Mouse (Mus musculus) erythroid progenitor cell, adult 5-6 weeks (primary cell): ENCODE data around the gene Fgf22. TPM values are rescaled to one million over a fixed set of nuclear protein-coding genes. Genes with fewer than 3 reads are reported as not detected.

Experiments
- ATAC-seq: replicated peaks from 2 replicates; pipeline ENCODE4 v1.8.0; 2016; ENCODE audit warnings: moderate number of reproducible peaks, mild to moderate bottlenecking, moderate TSS enrichment, inconsistent platforms; ENCODE audit not compliant: poor library complexity, low FRiP score, severe bottlenecking
- total RNA-seq, 2 experiments: library from RNA; stranded (forward) in 1 of 2; stranded (reverse) in 1 of 2; fragments of 150-400 nt in 1 of 2; fragments of 186-747, 209-891 nt in 1 of 2; gene quantifications; 2 replicates each; pipeline versions ENCODE4 v1.2.3 to v1.2.4; 2015 to 2017; ENCODE audit warnings: low replicate concordance in 2 of 2

Fgf22 gene
- total RNA-seq, 2 experiments from 2014 or later, result not detected

DNA sequence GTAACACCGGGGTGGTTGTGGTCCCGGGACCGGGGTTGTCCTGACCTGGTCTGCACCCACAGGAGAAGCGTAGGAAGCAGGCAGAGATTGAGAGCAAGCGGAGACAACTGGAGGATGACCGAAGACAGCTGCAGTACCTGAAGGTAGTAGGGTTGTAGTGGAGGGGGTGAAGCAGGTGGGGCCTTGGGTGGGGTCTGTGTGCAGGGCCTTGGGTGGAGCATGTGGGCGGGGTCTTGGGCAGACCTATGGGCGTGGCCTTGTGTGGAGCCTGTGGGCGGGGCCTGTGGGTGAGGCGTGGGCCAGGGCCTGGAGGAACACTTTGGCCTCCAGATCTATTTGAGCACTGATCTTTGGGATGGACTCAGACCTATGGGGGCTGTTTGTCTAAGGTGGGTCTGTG, 52.1 kb downstream of the Fgf22 start:
- 0 out of 2 replicates have a peak, but pooled peaks have one; percentile 20 for ATAC-seq

GRCm38 (mm10) chr10:79807826-79808225, 53.0 kb downstream of the Fgf22 start:
- ATAC-seq, result no peak

Other genes starting within 250 kb of the Fgf22 start
Only the 30 nearest of the 33 such genes appear.
- gene Plpp2, start 221.3 kb upstream of the Fgf22 start, total RNA-seq (2015; ENCODE audit: low replicate concordance), result 2.5 TPM in 1 of 2 replicates, not detected in the other
- gene Plpp2, start 221.3 kb upstream of the Fgf22 start, total RNA-seq (2017; ENCODE audit: low replicate concordance), result not detected in 2 replicates
- gene Mier2, start 199.9 kb upstream of the Fgf22 start, total RNA-seq (2015; ENCODE audit: low replicate concordance), result not detected in 2 replicates
- gene Mier2, start 199.9 kb upstream of the Fgf22 start, total RNA-seq (2017; ENCODE audit: low replicate concordance), result 0.77 TPM in 1 of 2 replicates, not detected in the other
- not detected in 2 replicates for gene Theg, start 167.7 kb upstream of the Fgf22 start, total RNA-seq (2015; ENCODE audit: low replicate concordance)
- not detected in 2 replicates for gene Theg, start 167.7 kb upstream of the Fgf22 start, total RNA-seq (2017; ENCODE audit: low replicate concordance)
- not detected in 2 replicates for gene C2cd4c, start 141.1 kb upstream of the Fgf22 start, total RNA-seq (2015; ENCODE audit: low replicate concordance)
- gene C2cd4c, start 141.1 kb upstream of the Fgf22 start, total RNA-seq (2017; ENCODE audit: low replicate concordance), result not detected in 2 replicates
- not detected in 2 replicates for gene Shc2, start 117.2 kb upstream of the Fgf22 start, total RNA-seq (2015; ENCODE audit: low replicate concordance)
- gene Shc2, start 117.2 kb upstream of the Fgf22 start, total RNA-seq (2017; ENCODE audit: low replicate concordance), result not detected in 2 replicates
- not detected in 2 replicates for gene Odf3l2, start 109.3 kb upstream of the Fgf22 start, total RNA-seq (2015; ENCODE audit: low replicate concordance)
- gene Odf3l2, start 109.3 kb upstream of the Fgf22 start, total RNA-seq (2017; ENCODE audit: low replicate concordance), result not detected in 2 replicates
- gene Madcam1, start 90.5 kb upstream of the Fgf22 start, total RNA-seq (2015; ENCODE audit: low replicate concordance), result not detected in 2 replicates
- gene Madcam1, start 90.5 kb upstream of the Fgf22 start, total RNA-seq (2017; ENCODE audit: low replicate concordance), result not detected in 2 replicates
- gene Tpgs1, start 85.7 kb upstream of the Fgf22 start, total RNA-seq (2015; ENCODE audit: low replicate concordance), result 12.2 and 15.9 TPM in 2 replicates
- 1.9 and 8.3 TPM in 2 replicates for gene Tpgs1, start 85.7 kb upstream of the Fgf22 start, total RNA-seq (2017; ENCODE audit: low replicate concordance)
- 42.2 and 66.7 TPM in 2 replicates for gene Cdc34, start 72.9 kb upstream of the Fgf22 start, total RNA-seq (2015; ENCODE audit: low replicate concordance)
- 82.7 and 87.2 TPM in 2 replicates for gene Cdc34, start 72.9 kb upstream of the Fgf22 start, total RNA-seq (2017; ENCODE audit: low replicate concordance)
- not detected in 2 replicates for gene Gzmm, start 66.1 kb upstream of the Fgf22 start, total RNA-seq (2015; ENCODE audit: low replicate concordance)
- gene Gzmm, start 66.1 kb upstream of the Fgf22 start, total RNA-seq (2017; ENCODE audit: low replicate concordance), result not detected in 2 replicates
- gene Bsg, start 50.6 kb upstream of the Fgf22 start, total RNA-seq (2015; ENCODE audit: low replicate concordance), result 1,896 and 2,324 TPM in 2 replicates
- gene Bsg, start 50.6 kb upstream of the Fgf22 start, total RNA-seq (2017; ENCODE audit: low replicate concordance), result 1,328 and 1,345 TPM in 2 replicates
- gene Hcn2, start 38.4 kb upstream of the Fgf22 start, total RNA-seq (2015; ENCODE audit: low replicate concordance), result not detected in 2 replicates
- gene Hcn2, start 38.4 kb upstream of the Fgf22 start, total RNA-seq (2017; ENCODE audit: low replicate concordance), result not detected in 2 replicates
- gene Polrmt, start 8.5 kb upstream of the Fgf22 start, total RNA-seq (2015; ENCODE audit: low replicate concordance), result 8.0 TPM in 1 of 2 replicates, not detected in the other
- gene Polrmt, start 8.5 kb upstream of the Fgf22 start, total RNA-seq (2017; ENCODE audit: low replicate concordance), result 0.64 and 4.4 TPM in 2 replicates
- 40.0 and 58.7 TPM in 2 replicates for gene Rnf126, start 11.9 kb downstream of the Fgf22 start, total RNA-seq (2015; ENCODE audit: low replicate concordance)
- 18.3 and 19.4 TPM in 2 replicates for gene Rnf126, start 11.9 kb downstream of the Fgf22 start, total RNA-seq (2017; ENCODE audit: low replicate concordance)
- 5.4 TPM in 1 of 2 replicates, not detected in the other for gene Fstl3, start 22.2 kb downstream of the Fgf22 start, total RNA-seq (2015; ENCODE audit: low replicate concordance)
- 0.38 and 1.3 TPM in 2 replicates for gene Fstl3, start 22.2 kb downstream of the Fgf22 start, total RNA-seq (2017; ENCODE audit: low replicate concordance)
- gene Prss57, start 35.9 kb downstream of the Fgf22 start, total RNA-seq (2015; ENCODE audit: low replicate concordance), result 25.6 and 44.0 TPM in 2 replicates
- gene Prss57, start 35.9 kb downstream of the Fgf22 start, total RNA-seq (2017; ENCODE audit: low replicate concordance), result 1.1 and 6.5 TPM in 2 replicates
- gene Palm, start 38.5 kb downstream of the Fgf22 start, total RNA-seq (2015; ENCODE audit: low replicate concordance), result 8.8 and 16.2 TPM in 2 replicates
- 2.0 and 9.2 TPM in 2 replicates for gene Palm, start 38.5 kb downstream of the Fgf22 start, total RNA-seq (2017; ENCODE audit: low replicate concordance)
- not detected in 2 replicates for gene Misp, start 65.9 kb downstream of the Fgf22 start, total RNA-seq (2015; ENCODE audit: low replicate concordance)
- gene Misp, start 65.9 kb downstream of the Fgf22 start, total RNA-seq (2017; ENCODE audit: low replicate concordance), result not detected in 2 replicates
- 134 and 185 TPM in 2 replicates for gene Ptbp1, start 99.4 kb downstream of the Fgf22 start, total RNA-seq (2015; ENCODE audit: low replicate concordance)
- 89.3 and 94.7 TPM in 2 replicates for gene Ptbp1, start 99.4 kb downstream of the Fgf22 start, total RNA-seq (2017; ENCODE audit: low replicate concordance)
- 247 and 296 TPM in 2 replicates for gene Prtn3, start 119.4 kb downstream of the Fgf22 start, total RNA-seq (2015; ENCODE audit: low replicate concordance)
- gene Prtn3, start 119.4 kb downstream of the Fgf22 start, total RNA-seq (2017; ENCODE audit: low replicate concordance), result 52.3 and 54.7 TPM in 2 replicates
- gene Plppr3, start 119.6 kb downstream of the Fgf22 start, total RNA-seq (2015; ENCODE audit: low replicate concordance), result 0.84 TPM in 1 of 2 replicates, not detected in the other
- 0.83 and 1.7 TPM in 2 replicates for gene Plppr3, start 119.6 kb downstream of the Fgf22 start, total RNA-seq (2017; ENCODE audit: low replicate concordance)
- 613 and 617 TPM in 2 replicates for gene Elane, start 131.2 kb downstream of the Fgf22 start, total RNA-seq (2015; ENCODE audit: low replicate concordance)
- 146 and 166 TPM in 2 replicates for gene Elane, start 131.2 kb downstream of the Fgf22 start, total RNA-seq (2017; ENCODE audit: low replicate concordance)
- not detected in 2 replicates for gene Cfd, start 135.8 kb downstream of the Fgf22 start, total RNA-seq (2015; ENCODE audit: low replicate concordance)
- not detected in 2 replicates for gene Cfd, start 135.8 kb downstream of the Fgf22 start, total RNA-seq (2017; ENCODE audit: low replicate concordance)
- 5.9 and 17.7 TPM in 2 replicates for gene Med16, start 153.8 kb downstream of the Fgf22 start, total RNA-seq (2015; ENCODE audit: low replicate concordance)
- 8.0 and 9.1 TPM in 2 replicates for gene Med16, start 153.8 kb downstream of the Fgf22 start, total RNA-seq (2017; ENCODE audit: low replicate concordance)
- gene Gm26602, start 155.8 kb downstream of the Fgf22 start, total RNA-seq (2015; ENCODE audit: low replicate concordance), result not detected in 2 replicates
- gene Gm26602, start 155.8 kb downstream of the Fgf22 start, total RNA-seq (2017; ENCODE audit: low replicate concordance), result 22.8 TPM in 1 of 2 replicates, not detected in the other
- gene Kiss1r, start 161.9 kb downstream of the Fgf22 start, total RNA-seq (2015; ENCODE audit: low replicate concordance), result not detected in 2 replicates
- not detected in 2 replicates for gene Kiss1r, start 161.9 kb downstream of the Fgf22 start, total RNA-seq (2017; ENCODE audit: low replicate concordance)
- gene R3hdm4, start 166.1 kb downstream of the Fgf22 start, total RNA-seq (2015; ENCODE audit: low replicate concordance), result 60.2 and 65.4 TPM in 2 replicates
- 37.4 and 45.8 TPM in 2 replicates for gene R3hdm4, start 166.1 kb downstream of the Fgf22 start, total RNA-seq (2017; ENCODE audit: low replicate concordance)
- gene Arid3a, start 172.0 kb downstream of the Fgf22 start, total RNA-seq (2015; ENCODE audit: low replicate concordance), result 4.2 and 9.7 TPM in 2 replicates
- 4.8 and 8.6 TPM in 2 replicates for gene Arid3a, start 172.0 kb downstream of the Fgf22 start, total RNA-seq (2017; ENCODE audit: low replicate concordance)
- gene Wdr18, start 205.1 kb downstream of the Fgf22 start, total RNA-seq (2015; ENCODE audit: low replicate concordance), result 4.0 and 10.1 TPM in 2 replicates
- 0.98 and 4.6 TPM in 2 replicates for gene Wdr18, start 205.1 kb downstream of the Fgf22 start, total RNA-seq (2017; ENCODE audit: low replicate concordance)
- not detected in 2 replicates for gene Grin3b, start 215.6 kb downstream of the Fgf22 start, total RNA-seq (2015; ENCODE audit: low replicate concordance)
- gene Grin3b, start 215.6 kb downstream of the Fgf22 start, total RNA-seq (2017; ENCODE audit: low replicate concordance), result not detected in 2 replicates